23 mouse cellular contexts compared by ENCODE assay signal in the genomic region with DNA sequence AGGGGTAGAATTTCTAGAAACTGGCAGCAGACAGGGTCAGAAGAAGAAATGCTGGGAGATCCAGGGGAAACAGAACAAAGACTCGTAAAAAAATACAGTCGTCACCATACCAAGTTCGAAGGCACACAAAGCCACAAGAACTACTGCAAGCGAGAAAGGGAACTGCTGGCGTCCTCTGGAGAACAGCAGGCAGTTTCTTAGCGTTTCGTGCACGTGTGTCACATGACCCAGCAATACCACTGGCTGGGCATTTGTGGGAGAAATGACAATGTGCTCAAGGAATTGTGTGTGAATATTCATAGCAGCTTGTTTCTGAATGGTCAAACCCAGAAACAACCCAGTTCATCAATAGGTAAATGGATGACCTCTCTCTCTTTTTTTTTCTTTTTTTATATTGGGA.
DNase-seq lines count a peak whose midpoint lies in the region; ATAC-seq lines count a peak whose summit lies in the region.
"Had no signal": no experiment of that assay in that cellular context is flagged by ENCODE, and none has a peak within 500 bp of the region (broad histone marks: within the 10 kb centered on the region; RNA-seq: fewer than 3 reads in every experiment).

No protein-coding gene starts in this region.

- peak overlapping the region; percentile 27; the same call in 1 of the 2 replicates for H3K4me2 ChIP-seq in heart, embryonic 14.5 days (ENCODE audit: low read length)
- H3K4me2 ChIP-seq in limb, embryonic 13.5 days (replicated peaks) = 0 out of 2 replicates have a peak overlapping the region, but pooled peaks have one; percentile 11
- H3K4me2 ChIP-seq: embryonic facial prominence, embryonic 15.5 days; hindbrain, embryonic 14.5 days; liver, embryonic 13.5 days; neural tube, embryonic 15.5 days had no signal

- no peaks in the 10 kb centered on the region for H3K27me3 ChIP-seq in heart, embryonic 14.5 days (ENCODE audit: control insufficient read depth, insufficient read depth, low read length)
- H3K27me3 ChIP-seq in limb, embryonic 13.5 days = no peaks in the 10 kb centered on the region
- no peaks in the 10 kb centered on the region for H3K27me3 ChIP-seq in limb, embryonic 10.5 days (ENCODE audit: low read depth, poor library complexity, severe bottlenecking)
- H3K27me3 ChIP-seq: embryonic facial prominence, embryonic 15.5 days; liver, embryonic 13.5 days; neural tube, embryonic 15.5 days had no signal

- 0 out of 4 replicates have a peak, but pooled peaks cover 0 to 7% of the 10 kb centered on the region in 2 experiments for H3K4me1 ChIP-seq in heart, embryonic 14.5 days (ENCODE audit: control insufficient read depth in 2 of 2, insufficient read depth in 2 of 2, low read length in 2 of 2)
- 0 out of 2 replicates have a peak, but pooled peaks cover 4% of the 10 kb centered on the region for H3K4me1 ChIP-seq in limb, embryonic 13.5 days
- H3K4me1 ChIP-seq in limb, embryonic 10.5 days = peaks cover 9% of the 10 kb centered on the region; the same call in 1 of the 2 replicates
- H3K4me1 ChIP-seq: liver, embryonic 13.5 days had no signal

- ATAC-seq in heart, embryonic 14.5 days (ENCODE audit: insufficient number of reproducible peaks, insufficient read depth, low FRiP score, low read depth) = no peak
- ATAC-seq in limb, embryonic 13.5 days (ENCODE audit: low FRiP score, low read depth) = no peak
- ATAC-seq in megakaryocyte progenitor cell, adult 5-6 weeks (replicated peaks; ENCODE audit: poor library complexity) = peak; percentile 64
- ATAC-seq: forebrain, embryonic 14.5 days had no signal

- H3K9me3 ChIP-seq in heart, embryonic 14.5 days (ENCODE audit: control insufficient read depth, low read length) = no peaks in the 10 kb centered on the region
- H3K9me3 ChIP-seq in limb, embryonic 13.5 days = no peaks in the 10 kb centered on the region
- H3K9me3 ChIP-seq in limb, embryonic 10.5 days (replicated peaks) = no peaks in the 10 kb centered on the region
- H3K9me3 ChIP-seq: embryonic facial prominence, embryonic 15.5 days; liver, embryonic 13.5 days; neural tube, embryonic 15.5 days had no signal

- no peak for DNase-seq in heart, postnatal 25 days (ENCODE audit: low spot score)
- DNase-seq in limb, embryonic 10.5 days (ENCODE audit: low spot score) = no peak
- peak; percentile 16 for DNase-seq in ZHBTc4 (ENCODE audit: low read depth, low spot score)
- no peak for DNase-seq in right cerebral cortex, postnatal 36 days (ENCODE audit: low spot score in 2 of 2)
- DNase-seq: adrenal gland, postnatal 36 days; B cell, adult 2 months; cerebellum, adult 9-10 months; gastrocnemius, adult 2 months; kidney, adult 8-10 months; kidney, postnatal 14 days; liver, embryonic 13.5 days; lung, adult 2 months; lung, postnatal 14 days; thymus, adult 18-20 months; thymus, postnatal 36 days had no signal

- H3K9ac ChIP-seq in heart, embryonic 14.5 days (ENCODE audit: low read length) = peak overlapping the region; percentile 4; the same call in 1 of the 2 replicates
- no peak overlapping the region for H3K9ac ChIP-seq in limb, embryonic 13.5 days
- H3K9ac ChIP-seq: embryonic facial prominence, embryonic 15.5 days; hindbrain, embryonic 14.5 days; liver, embryonic 13.5 days; neural tube, embryonic 15.5 days had no signal

- H3K36me3 ChIP-seq in heart, embryonic 14.5 days (ENCODE audit: control insufficient read depth, insufficient read depth, low read length) = no peaks in the 10 kb centered on the region
- no peaks in the 10 kb centered on the region for H3K36me3 ChIP-seq in limb, embryonic 13.5 days
- no peaks in the 10 kb centered on the region for H3K36me3 ChIP-seq in limb, embryonic 10.5 days
- H3K36me3 ChIP-seq: embryonic facial prominence, embryonic 15.5 days; liver, embryonic 13.5 days; neural tube, embryonic 15.5 days had no signal

- intact Hi-C loops in heart, postnatal 25 days (cut with DNase I) = no loop called here

- no peak overlapping the region for H3K4me3 ChIP-seq in heart, embryonic 14.5 days (ENCODE audit: control insufficient read depth in 1 of 2, insufficient read depth in 1 of 2, low read depth in 1 of 2, low read length in 2 of 2)
- no peak overlapping the region for H3K4me3 ChIP-seq in limb, embryonic 13.5 days
- H3K4me3 ChIP-seq in limb, embryonic 10.5 days = no peak overlapping the region
- H3K4me3 ChIP-seq: embryonic facial prominence, embryonic 15.5 days; gastrocnemius, adult 2 months; layer of hippocampus, adult 2 months; liver, embryonic 13.5 days; neural tube, embryonic 15.5 days had no signal

- H3K27ac ChIP-seq in heart, embryonic 14.5 days (replicated peaks in 1 of 2; ENCODE audit: control insufficient read depth in 1 of 2, insufficient read depth in 1 of 2, low read depth in 2 of 2, low read length in 2 of 2) = no peak overlapping the region
- no peak overlapping the region for H3K27ac ChIP-seq in limb, embryonic 13.5 days
- no peak overlapping the region for H3K27ac ChIP-seq in limb, embryonic 10.5 days
- H3K27ac ChIP-seq: embryonic facial prominence, embryonic 15.5 days; gastrocnemius, adult 2 months; hindbrain, embryonic 14.5 days; layer of hippocampus, adult 2 months; liver, embryonic 13.5 days; neural tube, embryonic 15.5 days had no signal

- 46% methylated on average over 8 of the region's 8 CpGs for WGBS in heart, embryonic 14.5 days
- WGBS in limb, embryonic 13.5 days = 45% methylated on average over 8 of the region's 8 CpGs
- 73% methylated on average over 8 of the region's 8 CpGs for WGBS in limb, embryonic 10.5 days
